Mouse (Mus musculus) midbrain, embryonic 15.5 days (tissue): ENCODE measurements around the gene Chac1. TPM values are rescaled to one million over a fixed set of nuclear protein-coding genes. Genes with fewer than 3 reads are reported as not detected.

Experiments
- ATAC-seq: fragments of 200-750 bp; cut with Nextera tagmentation; replicated peaks from 2 replicates; pipeline ENCODE4 v1.8.0; 2017; ENCODE audit warnings: moderate TSS enrichment
- H3K27ac ChIP-seq: fragments of 300-500 bp; sonication (generic); 2 replicates; pipeline ENCODE4 v1.5.1; 2015; ENCODE audit warnings: mild to moderate bottlenecking, inconsistent platforms
- H3K27me3 ChIP-seq: fragments of 300-500 bp; sonication (generic); replicated peaks from 2 replicates; pipeline ENCODE4 v1.6.1; 2015; ENCODE audit warnings: inconsistent platforms
- H3K36me3 ChIP-seq: fragments of 300-500 bp; sonication (generic); replicated peaks from 2 replicates; pipeline ENCODE4 v1.6.1; 2015; ENCODE audit warnings: inconsistent platforms
- H3K4me1 ChIP-seq: fragments of 300-500 bp; sonication (generic); 2 replicates; pipeline ENCODE4 v1.6.1; 2015; ENCODE audit warnings: inconsistent platforms
- H3K4me2 ChIP-seq: fragments of 300-500 bp; sonication (generic); 2 replicates; pipeline ENCODE4 v1.6.1; 2015; ENCODE audit warnings: inconsistent platforms, mild to moderate bottlenecking, moderate library complexity
- H3K4me3 ChIP-seq: fragments of 300-500 bp; sonication (generic); 2 replicates; pipeline ENCODE4 v1.5.1; 2015; ENCODE audit warnings: mild to moderate bottlenecking, inconsistent platforms
- H3K9ac ChIP-seq: fragments of 300-500 bp; sonication (generic); 2 replicates; pipeline ENCODE4 v1.6.1; 2015; ENCODE audit warnings: mild to moderate bottlenecking, inconsistent platforms
- H3K9me3 ChIP-seq: fragments of 300-500 bp; sonication (generic); 2 replicates; pipeline ENCODE4 v1.6.1; 2016; ENCODE audit warnings: inconsistent platforms
- WGBS: fragments of 180-500 bp; shearing (Covaris S2); methylation state at CpG from one replicate; pipeline ENCODE4 v1.1.7; 2015; ENCODE audit warnings: mixed read lengths; 5-methylcytosine and 5-hydroxymethylcytosine counted together
- polyA plus RNA-seq: library from polyadenylated mRNA; unstranded; fragments of >200 nt; fragmentation: Nextera tagmentation; extraction: Ambion mirVana; gene quantifications from 2 replicates; pipeline ENCODE4 v1.2.1, GENCODE M21; 2015

Gene Chac1
- polyA plus RNA-seq, 1 experiment from 2014 or later, result 8.1 TPM

- no peak for ATAC-seq
- no peaks in the 10 kb centered on the region; the same call in 1 of the 2 replicates for H3K27me3 ChIP-seq
- H3K9ac ChIP-seq, result no peak overlapping the region
- no peak overlapping the region for H3K27ac ChIP-seq
- H3K4me1 ChIP-seq, result peaks cover 5% of the 10 kb centered on the region; the same call in 1 of the 2 replicates
- no peaks in the 10 kb centered on the region; the same call in 1 of the 2 replicates for H3K9me3 ChIP-seq
- H3K36me3 ChIP-seq, result no peaks in the 10 kb centered on the region
- no peak overlapping the region for H3K4me2 ChIP-seq
- no peak overlapping the region for H3K4me3 ChIP-seq
These were observed 5.3 kb downstream of the Chac1 start for GRCm38 (mm10) chr2:119356310-119356709.

GRCm38 (mm10) chr2:119356805-119357204 is 5.8 kb downstream of the Chac1 start:
- Histone ChIP-seq H3K9me3 (peaks cover 5% of the 10 kb centered on the region; the same call in 1 of the 2 replicates), H3K27me3 (no peaks in the 10 kb centered on the region; the same call in 1 of the 2 replicates), H3K4me2 (no peak overlapping the region), H3K4me1 (no peaks in the 10 kb centered on the region), H3K4me3 (no peak overlapping the region), H3K9ac (no peak overlapping the region), H3K36me3 (no peaks in the 10 kb centered on the region), H3K27ac (no peak overlapping the region)
- ATAC-seq, result no peak
- WGBS, result 94% methylated on average over 5 of the region's 5 CpGs

- H3K9ac ChIP-seq, result no peak overlapping the region
- ATAC-seq, result no peak
- H3K27ac ChIP-seq, result no peak overlapping the region
- H3K36me3 ChIP-seq, result no peaks in the 10 kb centered on the region
- no peaks in the 10 kb centered on the region for H3K4me1 ChIP-seq
- WGBS, result 84% methylated on average over 6 of the region's 6 CpGs
- H3K27me3 ChIP-seq, result no peaks in the 10 kb centered on the region
- peaks cover 6% of the 10 kb centered on the region; the same call in 1 of the 2 replicates for H3K9me3 ChIP-seq
- H3K4me3 ChIP-seq, result no peak overlapping the region
- no peak overlapping the region for H3K4me2 ChIP-seq
These were observed 7.2 kb downstream of the Chac1 start for GRCm38 (mm10) chr2:119358249-119358648.

- no peak overlapping the region for H3K4me3 ChIP-seq
- H3K9me3 ChIP-seq, result peaks cover 6% of the 10 kb centered on the region; the same call in 1 of the 2 replicates
- no peaks in the 10 kb centered on the region for H3K4me1 ChIP-seq
- no peaks in the 10 kb centered on the region for H3K27me3 ChIP-seq
- no peak for ATAC-seq
- H3K9ac ChIP-seq, result no peak overlapping the region
- no peaks in the 10 kb centered on the region for H3K36me3 ChIP-seq
- H3K27ac ChIP-seq, result no peak overlapping the region
- WGBS, result 89% methylated on average over 2 of the region's 2 CpGs
- H3K4me2 ChIP-seq, result no peak overlapping the region
These were observed 8.8 kb downstream of the Chac1 start for GRCm38 (mm10) chr2:119359721-119360291.

- no peak overlapping the region for H3K4me2 ChIP-seq
- 88% methylated on average over 3 of the region's 3 CpGs for WGBS
- peaks cover 6% of the 10 kb centered on the region; the same call in 1 of the 2 replicates for H3K9me3 ChIP-seq
- no peaks in the 10 kb centered on the region for H3K27me3 ChIP-seq
- peaks cover 3% of the 10 kb centered on the region; the same call in 1 of the 2 replicates for H3K36me3 ChIP-seq
- no peak overlapping the region for H3K27ac ChIP-seq
- H3K4me1 ChIP-seq, result no peaks in the 10 kb centered on the region
- H3K4me3 ChIP-seq, result no peak overlapping the region
- no peak overlapping the region for H3K9ac ChIP-seq
- no peak for ATAC-seq
These were observed 13.9 kb downstream of the Chac1 start for GRCm38 (mm10) chr2:119364969-119365368.

GRCm38 (mm10) chr2:119367346-119367745 is 16.3 kb downstream of the Chac1 start:
- Histone ChIP-seq H3K4me2 (no peak overlapping the region), H3K36me3 (peaks cover 14% of the 10 kb centered on the region), H3K27me3 (no peaks in the 10 kb centered on the region), H3K4me1 (no peaks in the 10 kb centered on the region), H3K27ac (no peak overlapping the region), H3K9ac (no peak overlapping the region), H3K9me3 (no peaks in the 10 kb centered on the region), H3K4me3 (no peak overlapping the region)
- 72% methylated on average over 3 of the region's 3 CpGs for WGBS
- no peak for ATAC-seq

GRCm38 (mm10) chr2:119370116-119370515 is 19.1 kb downstream of the Chac1 start:
- H3K4me3 ChIP-seq, result no peak overlapping the region
- WGBS, result 97% methylated on average over 10 of the region's 10 CpGs

GRCm38 (mm10) chr2:119377286-119377685 is 26.3 kb downstream of the Chac1 start:
- H3K36me3 ChIP-seq, result peaks cover 62% of the 10 kb centered on the region
- H3K27me3 ChIP-seq, result no peaks in the 10 kb centered on the region
- no peak overlapping the region for H3K4me2 ChIP-seq
- no peaks in the 10 kb centered on the region for H3K4me1 ChIP-seq
- no peak overlapping the region for H3K4me3 ChIP-seq
- no peaks in the 10 kb centered on the region for H3K9me3 ChIP-seq
- no peak for ATAC-seq
- H3K27ac ChIP-seq, result no peak overlapping the region
- 82% methylated on average over 9 of the region's 9 CpGs for WGBS
- H3K9ac ChIP-seq, result no peak overlapping the region

More at GRCm38 (mm10) chr2:119370116-119370515, 19.1 kb downstream of the Chac1 start:
- H3K4me2 ChIP-seq, result no peak overlapping the region
- H3K9ac ChIP-seq, result no peak overlapping the region
- ATAC-seq, result no peak
- H3K27ac ChIP-seq, result no peak overlapping the region
- no peaks in the 10 kb centered on the region for H3K27me3 ChIP-seq
- H3K9me3 ChIP-seq, result no peaks in the 10 kb centered on the region
- H3K36me3 ChIP-seq, result peaks cover 33% of the 10 kb centered on the region
- H3K4me1 ChIP-seq, result no peaks in the 10 kb centered on the region

GRCm38 (mm10) chr2:119377826-119378225 is 26.8 kb downstream of the Chac1 start:
- Histone ChIP-seq H3K9ac (no peak overlapping the region), H3K36me3 (peaks cover 60% of the 10 kb centered on the region), H3K4me3 (no peak overlapping the region), H3K27ac (no peak overlapping the region), H3K27me3 (no peaks in the 10 kb centered on the region), H3K4me1 (no peaks in the 10 kb centered on the region), H3K4me2 (no peak overlapping the region), H3K9me3 (no peaks in the 10 kb centered on the region)
- 71% methylated on average over 3 of the region's 3 CpGs for WGBS
- ATAC-seq, result no peak

- no peak for ATAC-seq
- 92% methylated on average over 3 of the region's 3 CpGs for WGBS
- Histone ChIP-seq H3K4me1 (no peaks in the 10 kb centered on the region), H3K9ac (no peak overlapping the region), H3K4me3 (no peak overlapping the region), H3K4me2 (no peak overlapping the region), H3K27me3 (no peaks in the 10 kb centered on the region), H3K27ac (no peak overlapping the region), H3K9me3 (no peaks in the 10 kb centered on the region), H3K36me3 (peaks cover 55% of the 10 kb centered on the region)
These were observed 28.4 kb downstream of the Chac1 start for GRCm38 (mm10) chr2:119379455-119379854.

- Histone ChIP-seq H3K9me3 (no peaks in the 10 kb centered on the region), H3K27ac (no peak overlapping the region), H3K4me1 (no peaks in the 10 kb centered on the region), H3K9ac (no peak overlapping the region), H3K36me3 (peaks cover 17% of the 10 kb centered on the region; the same call in 1 of the 2 replicates), H3K4me3 (no peak overlapping the region), H3K27me3 (no peaks in the 10 kb centered on the region), H3K4me2 (no peak overlapping the region)
- 88% methylated on average over 1 of the region's 1 CpGs for WGBS
- no peak for ATAC-seq
These were observed 37.2 kb downstream of the Chac1 start for GRCm38 (mm10) chr2:119388266-119388665.

- WGBS, result 96% methylated on average over 4 of the region's 4 CpGs
- Histone ChIP-seq H3K9ac (no peak overlapping the region), H3K4me1 (no peaks in the 10 kb centered on the region), H3K36me3 (peaks cover 17% of the 10 kb centered on the region; the same call in 1 of the 2 replicates), H3K27ac (no peak overlapping the region), H3K4me2 (no peak overlapping the region), H3K27me3 (no peaks in the 10 kb centered on the region), H3K4me3 (no peak overlapping the region), H3K9me3 (no peaks in the 10 kb centered on the region)
- no peak for ATAC-seq
These were observed 39.0 kb downstream of the Chac1 start for GRCm38 (mm10) chr2:119389992-119390391.

- Histone ChIP-seq H3K27me3 (no peaks in the 10 kb centered on the region), H3K9ac (no peak overlapping the region), H3K4me1 (no peaks in the 10 kb centered on the region), H3K4me2 (no peak overlapping the region), H3K4me3 (no peak overlapping the region), H3K36me3 (peaks cover 14% of the 10 kb centered on the region; the same call in 1 of the 2 replicates), H3K27ac (no peak overlapping the region), H3K9me3 (no peaks in the 10 kb centered on the region)
- 90% methylated on average over 5 of the region's 5 CpGs for WGBS
- ATAC-seq, result no peak
These were observed 47.2 kb downstream of the Chac1 start for GRCm38 (mm10) chr2:119398252-119398651.
